Mouse (Mus musculus): ENCODE data around the gene Ablim1.

- no peak for TF ChIP-seq CTCF (IDR thresholded peaks at IDR 0.05; ENCODE audit: insufficient read depth, low read depth, low read length)
- no peak for TF ChIP-seq POLR2A (IDR thresholded peaks at IDR 0.05; ENCODE audit: insufficient read depth, low read depth, low read length)
These were observed 182.4 kb downstream of the Ablim1 start for GRCm38 (mm10) chr19:57132281-57132680.
